Mouse (Mus musculus): ENCODE measurements around the gene Rtn4rl1. TPM values are rescaled to one million over a fixed set of nuclear protein-coding genes. Genes with fewer than 3 reads are reported as not detected.
A peak's percentile ranks its signal among the peaks of the same experiment; 100 is the strongest.

Gene Rtn4rl1
- polyA plus RNA-seq, 1 experiment from 2014 or later: 2.6 TPM

GRCm38 (mm10) chr11:75194121-75194849 is 702 bp downstream of the Rtn4rl1 start:
- Histone ChIP-seq H3K9ac (peak overlapping the region; percentile 59), H3K27ac (no peak overlapping the region), H3K4me1 (peaks cover 45% of the 10 kb centered on the region), H3K4me2 (peak overlapping the region; percentile 72), H3K27me3 (peaks cover 78% of the 10 kb centered on the region), H3K36me3 (ENCODE audit: poor library complexity, severe bottlenecking) (no peaks in the 10 kb centered on the region), H3K9me3 (replicated peaks) (no peaks in the 10 kb centered on the region), H3K4me3 (peak overlapping the region; percentile 48)
- under 1% methylated on average over 48 of the region's 52 CpGs for WGBS
- ATAC-seq: no peak

- Histone ChIP-seq H3K4me3 (peak overlapping the region; percentile 48), H3K36me3 (ENCODE audit: poor library complexity, severe bottlenecking) (no peaks in the 10 kb centered on the region), H3K27ac (no peak overlapping the region), H3K9ac (peak overlapping the region; percentile 59), H3K9me3 (replicated peaks) (no peaks in the 10 kb centered on the region), H3K4me1 (peaks cover 38% of the 10 kb centered on the region), H3K4me2 (peak overlapping the region; percentile 72), H3K27me3 (peaks cover 78% of the 10 kb centered on the region)
- ATAC-seq: no peak
- WGBS: under 1% methylated on average over 39 of the region's 39 CpGs
Measured at GRCm38 (mm10) chr11:75194850-75195461, 1.4 kb downstream of the Rtn4rl1 start.

GRCm38 (mm10) chr11:75196131-75196530 is 2.5 kb downstream of the Rtn4rl1 start:
- Histone ChIP-seq H3K4me1 (peaks cover 36% of the 10 kb centered on the region), H3K4me3 (0 out of 2 replicates have a peak overlapping the region, but pooled peaks have one; percentile 48), H3K4me2 (peak overlapping the region; percentile 72), H3K27me3 (peaks cover 76% of the 10 kb centered on the region), H3K27ac (no peak overlapping the region), H3K36me3 (ENCODE audit: poor library complexity, severe bottlenecking) (no peaks in the 10 kb centered on the region), H3K9ac (no peak overlapping the region), H3K9me3 (replicated peaks) (no peaks in the 10 kb centered on the region)
- ATAC-seq: no peak
- WGBS: 58% methylated on average over 6 of the region's 6 CpGs

GRCm38 (mm10) chr11:75197956-75198355 is 4.4 kb downstream of the Rtn4rl1 start:
- Histone ChIP-seq H3K4me3 (no peak overlapping the region), H3K27me3 (peaks cover 62% of the 10 kb centered on the region), H3K4me2 (no peak overlapping the region), H3K4me1 (peaks cover 26% of the 10 kb centered on the region), H3K9ac (no peak overlapping the region), H3K36me3 (ENCODE audit: poor library complexity, severe bottlenecking) (no peaks in the 10 kb centered on the region), H3K9me3 (replicated peaks) (no peaks in the 10 kb centered on the region), H3K27ac (no peak overlapping the region)
- 39% methylated on average over 7 of the region's 7 CpGs for WGBS
- no peak for ATAC-seq

GRCm38 (mm10) chr11:75198792-75199191 is 5.2 kb downstream of the Rtn4rl1 start:
- 80% methylated on average over 4 of the region's 4 CpGs for WGBS
- Histone ChIP-seq H3K4me3 (no peak overlapping the region), H3K27ac (no peak overlapping the region), H3K4me2 (no peak overlapping the region), H3K9me3 (replicated peaks) (no peaks in the 10 kb centered on the region), H3K9ac (no peak overlapping the region), H3K4me1 (peaks cover 18% of the 10 kb centered on the region), H3K27me3 (peaks cover 54% of the 10 kb centered on the region), H3K36me3 (ENCODE audit: poor library complexity, severe bottlenecking) (no peaks in the 10 kb centered on the region)
- ATAC-seq: no peak

GRCm38 (mm10) chr11:75199951-75200350 is 6.4 kb downstream of the Rtn4rl1 start:
- H3K4me3 ChIP-seq: no peak overlapping the region
- ATAC-seq: no peak
- H3K9ac ChIP-seq: no peak overlapping the region
- 83% methylated on average over 5 of the region's 5 CpGs for WGBS
- H3K4me2 ChIP-seq: no peak overlapping the region
- peaks cover 42% of the 10 kb centered on the region for H3K27me3 ChIP-seq
- H3K27ac ChIP-seq: no peak overlapping the region
- H3K9me3 ChIP-seq (replicated peaks): no peaks in the 10 kb centered on the region
- no peaks in the 10 kb centered on the region for H3K36me3 ChIP-seq (ENCODE audit: poor library complexity, severe bottlenecking)
- H3K4me1 ChIP-seq: peaks cover 10% of the 10 kb centered on the region

- Histone ChIP-seq H3K9ac (no peak overlapping the region), H3K4me1 (0 out of 2 replicates have a peak, but pooled peaks cover 3% of the 10 kb centered on the region), H3K27me3 (peaks cover 32% of the 10 kb centered on the region), H3K27ac (no peak overlapping the region), H3K4me3 (no peak overlapping the region), H3K4me2 (no peak overlapping the region), H3K9me3 (replicated peaks) (no peaks in the 10 kb centered on the region), H3K36me3 (ENCODE audit: poor library complexity, severe bottlenecking) (no peaks in the 10 kb centered on the region)
- no peak for ATAC-seq
- WGBS: 94% methylated on average over 12 of the region's 12 CpGs
Measured at GRCm38 (mm10) chr11:75200935-75201334, 7.4 kb downstream of the Rtn4rl1 start.

GRCm38 (mm10) chr11:75201721-75202120 is 8.1 kb downstream of the Rtn4rl1 start:
- Histone ChIP-seq H3K27ac (no peak overlapping the region), H3K36me3 (ENCODE audit: poor library complexity, severe bottlenecking) (no peaks in the 10 kb centered on the region), H3K9me3 (replicated peaks) (no peaks in the 10 kb centered on the region), H3K4me3 (no peak overlapping the region), H3K27me3 (peaks cover 25% of the 10 kb centered on the region), H3K4me1 (0 out of 2 replicates have a peak, but pooled peaks cover 3% of the 10 kb centered on the region), H3K9ac (no peak overlapping the region), H3K4me2 (no peak overlapping the region)
- ATAC-seq: no peak
- WGBS: 82% methylated on average over 8 of the region's 8 CpGs

GRCm38 (mm10) chr11:75203926-75204325 is 10.3 kb downstream of the Rtn4rl1 start:
- Histone ChIP-seq H3K4me3 (no peak overlapping the region), H3K27me3 (peaks cover 5% of the 10 kb centered on the region), H3K9ac (no peak overlapping the region), H3K4me2 (no peak overlapping the region), H3K9me3 (replicated peaks) (no peaks in the 10 kb centered on the region), H3K36me3 (ENCODE audit: poor library complexity, severe bottlenecking) (no peaks in the 10 kb centered on the region), H3K4me1 (0 out of 2 replicates have a peak, but pooled peaks cover 3% of the 10 kb centered on the region), H3K27ac (no peak overlapping the region)
- no peak for ATAC-seq
- WGBS: 84% methylated on average over 4 of the region's 4 CpGs

GRCm38 (mm10) chr11:75204472-75204871 is 10.9 kb downstream of the Rtn4rl1 start:
- Histone ChIP-seq H3K4me2 (no peak overlapping the region), H3K9ac (no peak overlapping the region), H3K4me3 (no peak overlapping the region), H3K36me3 (ENCODE audit: poor library complexity, severe bottlenecking) (no peaks in the 10 kb centered on the region), H3K27me3 (peaks cover 5% of the 10 kb centered on the region; the same call in 1 of the 2 replicates), H3K4me1 (0 out of 2 replicates have a peak, but pooled peaks cover 3% of the 10 kb centered on the region), H3K27ac (no peak overlapping the region), H3K9me3 (replicated peaks) (no peaks in the 10 kb centered on the region)
- ATAC-seq: no peak
- WGBS: 30% methylated on average over 9 of the region's 9 CpGs

- no peak overlapping the region for H3K9ac ChIP-seq
- no peak overlapping the region for H3K4me3 ChIP-seq
- H3K27ac ChIP-seq: no peak overlapping the region
- no peaks in the 10 kb centered on the region for H3K9me3 ChIP-seq (replicated peaks)
- 90% methylated on average over 4 of the region's 4 CpGs for WGBS
- H3K36me3 ChIP-seq (ENCODE audit: poor library complexity, severe bottlenecking): no peaks in the 10 kb centered on the region
- peaks cover 4% of the 10 kb centered on the region; the same call in 1 of the 2 replicates for H3K27me3 ChIP-seq
- ATAC-seq: no peak
- 0 out of 2 replicates have a peak, but pooled peaks cover 3% of the 10 kb centered on the region for H3K4me1 ChIP-seq
- H3K4me2 ChIP-seq: no peak overlapping the region
Measured at GRCm38 (mm10) chr11:75206347-75206746, 12.8 kb downstream of the Rtn4rl1 start.

GRCm38 (mm10) chr11:75209363-75209762 is 15.8 kb downstream of the Rtn4rl1 start:
- no peaks in the 10 kb centered on the region for H3K27me3 ChIP-seq
- H3K4me2 ChIP-seq: no peak overlapping the region
- no peak overlapping the region for H3K4me3 ChIP-seq
- no peaks in the 10 kb centered on the region for H3K36me3 ChIP-seq (ENCODE audit: poor library complexity, severe bottlenecking)
- no peak overlapping the region for H3K9ac ChIP-seq
- no peaks in the 10 kb centered on the region for H3K9me3 ChIP-seq (replicated peaks)
- peaks cover 26% of the 10 kb centered on the region for H3K4me1 ChIP-seq
- no peak overlapping the region for H3K27ac ChIP-seq
- ATAC-seq: no peak
- 69% methylated on average over 4 of the region's 4 CpGs for WGBS

Data from forebrain, embryonic 13.5 days (tissue).